9 mouse cellular contexts compared by ENCODE assay signal in the genomic region with DNA sequence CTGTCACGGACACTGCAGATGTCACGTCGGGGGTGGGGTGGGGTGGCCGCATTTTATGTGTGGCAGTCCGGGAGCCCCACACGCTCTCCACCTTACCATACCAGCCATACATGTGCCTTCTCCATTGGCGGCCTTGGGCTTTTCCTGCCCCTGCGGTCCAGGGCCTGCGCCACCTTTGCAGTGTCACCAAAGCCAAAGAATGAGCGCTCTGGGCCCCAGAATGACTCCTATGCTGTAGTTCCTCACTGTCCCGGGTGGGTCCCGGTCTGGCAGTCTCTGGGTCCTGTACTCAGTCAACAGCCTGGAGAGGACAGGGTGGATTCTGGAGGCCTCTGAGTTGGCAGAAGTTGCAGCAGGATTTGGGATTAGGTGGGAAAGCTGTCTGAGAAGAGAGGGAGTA. TPM values are rescaled to one million over a fixed set of nuclear protein-coding genes. Genes with fewer than 3 reads are reported as not detected.
DNase-seq lines count a peak whose midpoint lies in the region; ATAC-seq and TF ChIP-seq lines count a peak whose summit lies in the region.
"Had no signal": no experiment of that assay in that cellular context is flagged by ENCODE, and none has a peak within 500 bp of the region (broad histone marks: within the 10 kb centered on the region; RNA-seq: fewer than 3 reads in every experiment).

A gene (minus strand): TSS at position 155 of the 400 bp plus-strand sequence.

- no peak for TF ChIP-seq CTCF in bone marrow, adult 2 months (IDR thresholded peaks at IDR 0.05; ENCODE audit: control insufficient read depth, insufficient read depth, low read length)

- peaks cover 12 to 18% of the 10 kb centered on the region in 2 experiments; a peak in 3 of 4 replicates for H3K4me1 ChIP-seq in heart, embryonic 14.5 days (ENCODE audit: control insufficient read depth in 2 of 2, insufficient read depth in 2 of 2, low read length in 2 of 2)
- H3K4me1 ChIP-seq in bone marrow, adult 2 months (ENCODE audit: control insufficient read depth, insufficient read depth, low read length), result no peaks in the 10 kb centered on the region
- H3K4me1 ChIP-seq in hindbrain, embryonic 13.5 days (replicated peaks), result peaks cover 23% of the 10 kb centered on the region
- H3K4me1 ChIP-seq in liver, embryonic 15.5 days (replicated peaks), result peaks cover 10% of the 10 kb centered on the region; the same call in 1 of the 2 replicates

- peak within 1 kb of the TSS; percentile 36 for H3K9ac ChIP-seq in heart, embryonic 14.5 days (ENCODE audit: low read length)
- H3K9ac ChIP-seq in hindbrain, embryonic 13.5 days, result peak within 1 kb of the TSS; percentile 64
- H3K9ac ChIP-seq in liver, embryonic 15.5 days, result no peak within 1 kb of the TSS

- no peak for ATAC-seq in heart, embryonic 14.5 days (ENCODE audit: insufficient number of reproducible peaks, insufficient read depth, low FRiP score, low read depth)
- no peak for ATAC-seq in hindbrain, embryonic 13.5 days (ENCODE audit: low FRiP score)
- ATAC-seq in liver, embryonic 15.5 days (ENCODE audit: insufficient read depth), result no peak

- TF ChIP-seq POLR2A in bone marrow, adult 2 months (IDR thresholded peaks at IDR 0.05; ENCODE audit: borderline replicate concordance, control insufficient read depth, low read depth, low read length), result no peak

- peak within 1 kb of the TSS; percentile 41 to 47 for H3K4me3 ChIP-seq in heart, embryonic 14.5 days (ENCODE audit: control insufficient read depth in 1 of 2, insufficient read depth in 1 of 2, low read depth in 1 of 2, low read length in 2 of 2)
- peak within 1 kb of the TSS; percentile 34 for H3K4me3 ChIP-seq in bone marrow, adult 2 months (replicated peaks; ENCODE audit: control insufficient read depth, low read depth, low read length)
- peak within 1 kb of the TSS; percentile 50 for H3K4me3 ChIP-seq in hindbrain, embryonic 13.5 days
- peak within 1 kb of the TSS; percentile 38 for H3K4me3 ChIP-seq in liver, embryonic 15.5 days (replicated peaks)

- WGBS in heart, embryonic 14.5 days, result 13% methylated on average over 12 of the region's 12 CpGs
- 14% methylated on average over 12 of the region's 12 CpGs for WGBS in bone marrow, adult 2 months
- 17% methylated on average over 12 of the region's 12 CpGs for WGBS in hindbrain, embryonic 13.5 days
- WGBS in liver, embryonic 15.5 days (ENCODE audit: insufficient replicate concordance), result 16% methylated on average over 12 of the region's 12 CpGs

- H3K4me2 ChIP-seq in heart, embryonic 14.5 days (ENCODE audit: low read length), result peak within 1 kb of the TSS; percentile 85
- H3K4me2 ChIP-seq in hindbrain, embryonic 13.5 days, result peak within 1 kb of the TSS; percentile 80
- H3K4me2 ChIP-seq in liver, embryonic 15.5 days, result peak within 1 kb of the TSS; percentile 60

- H3K27me3 ChIP-seq in heart, embryonic 14.5 days (ENCODE audit: control insufficient read depth, insufficient read depth, low read length), result peaks cover 82% of the 10 kb centered on the region
- peaks cover 76% of the 10 kb centered on the region for H3K27me3 ChIP-seq in hindbrain, embryonic 13.5 days
- H3K27me3 ChIP-seq in liver, embryonic 15.5 days, result peaks cover 76% of the 10 kb centered on the region

- no peaks in the 10 kb centered on the region for H3K36me3 ChIP-seq in heart, embryonic 14.5 days (ENCODE audit: control insufficient read depth, insufficient read depth, low read length)
- H3K36me3 ChIP-seq in hindbrain, embryonic 13.5 days, result no peaks in the 10 kb centered on the region
- no peaks in the 10 kb centered on the region for H3K36me3 ChIP-seq in liver, embryonic 15.5 days (replicated peaks)

- no peak for DNase-seq in heart, adult 9 months (ENCODE audit: low spot score in 2 of 2)
- no peak for DNase-seq in adrenal gland, postnatal 36 days
- DNase-seq in Muller cell, postnatal 12 days (ENCODE audit: inconsistent ontology term), result no peak
- no peak for DNase-seq in adrenal gland, adult (ENCODE audit: inconsistent age in 2 of 2, low spot score in 1 of 2)

- no peak within 1 kb of the TSS for H3K27ac ChIP-seq in heart, embryonic 14.5 days (replicated peaks in 1 of 2; ENCODE audit: control insufficient read depth in 1 of 2, insufficient read depth in 1 of 2, low read depth in 2 of 2, low read length in 2 of 2)
- no peak within 1 kb of the TSS for H3K27ac ChIP-seq in bone marrow, adult 2 months (ENCODE audit: control insufficient read depth, insufficient read depth, low read depth, low read length, poor library complexity)
- H3K27ac ChIP-seq in hindbrain, embryonic 13.5 days, result no peak within 1 kb of the TSS
- H3K27ac ChIP-seq in liver, embryonic 15.5 days (replicated peaks), result no peak within 1 kb of the TSS
- H3K27ac ChIP-seq: macrophage had no signal

- H3K9me3 ChIP-seq in heart, embryonic 14.5 days (ENCODE audit: control insufficient read depth, low read length), result peaks cover 7% of the 10 kb centered on the region
- no peaks in the 10 kb centered on the region for H3K9me3 ChIP-seq in hindbrain, embryonic 13.5 days
- H3K9me3 ChIP-seq in liver, embryonic 15.5 days (replicated peaks), result no peaks in the 10 kb centered on the region

RNA-seq across cellular contexts. Expression of the gene that starts here (rescaled TPM):
- polyA plus RNA-seq in heart, embryonic 14.5 days (2014; fragmentation: Nextera tagmentation; extraction: Ambion mirVana), result 0.36 TPM in 2 replicates
- not detected in 2 replicates for polyA plus RNA-seq in bone marrow, adult 2 months (2011; ENCODE audit: insufficient read depth, insufficient read length, low replicate concordance, missing spikeins)
- 0.99 and 1.1 TPM in 2 replicates for polyA plus RNA-seq in hindbrain, embryonic 13.5 days (2015; fragmentation: Nextera tagmentation; extraction: Ambion mirVana)
- polyA plus RNA-seq in liver, embryonic 15.5 days (2015; fragmentation: Nextera tagmentation; extraction: Ambion mirVana), result 0.07 and 0.15 TPM in 2 replicates
- not detected for total RNA-seq in adrenal gland, postnatal 36 days (2021)
- polyA plus RNA-seq: macrophage had no signal
